Mouse (Mus musculus) embryonic fibroblast, embryonic 13.5 days (primary cell): Measurements from ENCODE around the gene Cbfb.

ENCODE experiments used
- CTCF ChIP-seq: IDR thresholded peaks from 2 replicates; pipeline ENCODE4 v1.5.1; 2011; ENCODE audit warnings: mild to moderate bottlenecking, control low read depth, low read length, moderate library complexity, borderline replicate concordance; ENCODE audit not compliant: insufficient read depth
- POLR2A ChIP-seq: IDR thresholded peaks from 2 replicates; pipeline ENCODE4 v1.6.1; 2011; ENCODE audit warnings: low read depth, mild to moderate bottlenecking, control low read depth, low read length, moderate library complexity

- TF ChIP-seq POLR2A: no peak
- no peak for TF ChIP-seq CTCF
These were observed 43.6 kb downstream of the Cbfb start for GRCm38 (mm10) chr8:105214104-105214503.
